In the genomic region with DNA sequence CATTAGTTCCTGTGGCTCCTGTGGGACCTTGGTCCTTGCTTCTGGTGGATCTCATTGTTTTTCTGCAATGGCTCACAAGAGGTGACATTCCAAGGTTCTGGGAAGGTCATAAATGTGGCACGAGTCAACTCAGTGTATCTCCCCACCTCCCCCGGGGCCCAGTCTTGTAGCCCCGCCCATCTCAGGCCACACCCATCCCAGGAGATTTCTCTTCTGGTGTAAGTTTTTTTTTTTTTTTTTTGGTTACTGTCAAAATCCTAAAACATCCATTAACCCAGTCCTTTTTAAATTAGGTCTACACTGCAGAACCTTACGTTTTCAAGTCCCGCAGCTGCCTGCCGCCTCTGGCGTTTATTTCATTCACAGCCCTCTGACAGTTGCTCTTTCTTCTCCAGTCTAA, we compare ENCODE assay signal across 11 mouse cellular contexts. TPM values are rescaled to one million over a fixed set of nuclear protein-coding genes. Genes with fewer than 3 reads are reported as not detected.
A peak's percentile ranks its signal among the peaks of the same experiment; 100 is the strongest.
DNase-seq lines count a peak whose midpoint lies in the region; ATAC-seq and TF ChIP-seq lines count a peak whose summit lies in the region.
"Had no signal": no experiment of that assay in that cellular context is flagged by ENCODE, and none has a peak within 500 bp of the region (broad histone marks: within the 10 kb centered on the region; RNA-seq: fewer than 3 reads in every experiment).

No protein-coding gene starts in this region.

- no peak overlapping the region for H3K9ac ChIP-seq in heart, embryonic 13.5 days
- H3K9ac ChIP-seq in heart, adult 2 months (ENCODE audit: low read depth, low read length), result no peak overlapping the region
- no peak overlapping the region for H3K9ac ChIP-seq in stomach, embryonic 14.5 days (replicated peaks; ENCODE audit: low read depth, low read length)
- H3K9ac ChIP-seq in stomach, postnatal 0 days (ENCODE audit: low read length), result no peak overlapping the region
- no peak overlapping the region for H3K9ac ChIP-seq in liver, embryonic 11.5 days (ENCODE audit: low read depth, low read length)

- no peak for ATAC-seq in heart, embryonic 13.5 days (ENCODE audit: extremely low read depth, insufficient number of reproducible peaks, low FRiP score, low TSS enrichment)
- 0 out of 2 replicates have a peak, but pooled peaks have one; percentile 35 for ATAC-seq in stomach, embryonic 14.5 days (ENCODE audit: insufficient number of reproducible peaks, insufficient read depth, low FRiP score, low read depth)
- no peak for ATAC-seq in stomach, postnatal 0 days (ENCODE audit: low FRiP score, low TSS enrichment)
- ATAC-seq in liver, embryonic 11.5 days (replicated peaks; ENCODE audit: low FRiP score), result no peak

- H3K36me3 ChIP-seq in heart, embryonic 13.5 days, result no peaks in the 10 kb centered on the region
- H3K36me3 ChIP-seq in heart, adult 2 months (ENCODE audit: control insufficient read depth, insufficient read depth, low read length), result no peaks in the 10 kb centered on the region
- no peaks in the 10 kb centered on the region for H3K36me3 ChIP-seq in stomach, embryonic 14.5 days (ENCODE audit: control insufficient read depth, insufficient read depth, low read length)
- no peaks in the 10 kb centered on the region for H3K36me3 ChIP-seq in stomach, postnatal 0 days (ENCODE audit: control insufficient read depth, insufficient read depth, low read length)
- no peaks in the 10 kb centered on the region for H3K36me3 ChIP-seq in liver, embryonic 11.5 days (ENCODE audit: control insufficient read depth, insufficient read depth, low read length)
- H3K36me3 ChIP-seq: forebrain, embryonic 10.5 days had no signal

- peaks cover 9% of the 10 kb centered on the region for H3K4me1 ChIP-seq in heart, embryonic 13.5 days
- H3K4me1 ChIP-seq in heart, adult 2 months (ENCODE audit: control insufficient read depth, insufficient read depth, low read length), result no peaks in the 10 kb centered on the region
- H3K4me1 ChIP-seq in stomach, embryonic 14.5 days (ENCODE audit: control insufficient read depth, insufficient read depth, low read length), result no peaks in the 10 kb centered on the region; the same call in 1 of the 2 replicates
- no peaks in the 10 kb centered on the region for H3K4me1 ChIP-seq in stomach, postnatal 0 days (replicated peaks; ENCODE audit: control insufficient read depth, insufficient read depth)
- H3K4me1 ChIP-seq in liver, embryonic 11.5 days (replicated peaks; ENCODE audit: control insufficient read depth, insufficient read depth, low read length), result no peaks in the 10 kb centered on the region

- no peak for TF ChIP-seq CTCF in heart, adult 2 months (IDR thresholded peaks at IDR 0.05)
- TF ChIP-seq CTCF in stomach, postnatal 0 days (IDR thresholded peaks at IDR 0.05; ENCODE audit: low read depth), result no peak

- 20% methylated on average over 7 of the region's 7 CpGs for WGBS in heart, embryonic 13.5 days
- WGBS in heart, adult 2 months, result 28% methylated on average over 7 of the region's 7 CpGs
- WGBS in stomach, embryonic 14.5 days, result 15% methylated on average over 7 of the region's 7 CpGs
- 19% methylated on average over 7 of the region's 7 CpGs for WGBS in stomach, postnatal 0 days
- WGBS in liver, embryonic 11.5 days, result 24% methylated on average over 7 of the region's 7 CpGs

- no peaks in the 10 kb centered on the region for H3K9me3 ChIP-seq in heart, embryonic 13.5 days
- no peaks in the 10 kb centered on the region for H3K9me3 ChIP-seq in stomach, embryonic 14.5 days (ENCODE audit: control insufficient read depth, low read depth, low read length)
- no peaks in the 10 kb centered on the region for H3K9me3 ChIP-seq in stomach, postnatal 0 days (ENCODE audit: control insufficient read depth, low read length)
- H3K9me3 ChIP-seq in liver, embryonic 11.5 days (ENCODE audit: control insufficient read depth, low read length), result no peaks in the 10 kb centered on the region
- H3K9me3 ChIP-seq: forebrain, embryonic 10.5 days had no signal

- no peak for TF ChIP-seq EP300 in heart, adult 2 months (IDR thresholded peaks at IDR 0.05; ENCODE audit: insufficient read depth, low read depth, low read length)
- TF ChIP-seq EP300 in stomach, postnatal 0 days (optimal IDR thresholded peaks at IDR 0.05), result no peak

- H3K4me3 ChIP-seq in heart, embryonic 13.5 days, result 0 out of 2 replicates have a peak overlapping the region, but pooled peaks have one; percentile 11
- no peak overlapping the region for H3K4me3 ChIP-seq in heart, adult 2 months
- H3K4me3 ChIP-seq in stomach, embryonic 14.5 days (ENCODE audit: low read depth, low read length), result no peak overlapping the region
- no peak overlapping the region for H3K4me3 ChIP-seq in stomach, postnatal 0 days (ENCODE audit: low read depth, low read length)
- no peak overlapping the region for H3K4me3 ChIP-seq in liver, embryonic 11.5 days (ENCODE audit: low read depth, low read length)
- H3K4me3 ChIP-seq: forebrain, embryonic 10.5 days had no signal

- peaks cover 53% of the 10 kb centered on the region for H3K27me3 ChIP-seq in heart, embryonic 13.5 days (replicated peaks)
- no peaks in the 10 kb centered on the region; the same call in 1 of the 2 replicates for H3K27me3 ChIP-seq in heart, adult 2 months (ENCODE audit: control insufficient read depth, insufficient read depth, low read length)
- no peaks in the 10 kb centered on the region; the same call in 1 of the 2 replicates for H3K27me3 ChIP-seq in stomach, embryonic 14.5 days (ENCODE audit: control insufficient read depth, insufficient read depth, low read length)
- peaks cover 5% of the 10 kb centered on the region; the same call in 1 of the 2 replicates for H3K27me3 ChIP-seq in stomach, postnatal 0 days (ENCODE audit: control insufficient read depth, insufficient read depth, low read length)
- H3K27me3 ChIP-seq in liver, embryonic 11.5 days (replicated peaks; ENCODE audit: control insufficient read depth, insufficient read depth, low read length), result peaks cover 28% of the 10 kb centered on the region

- no peak for TF ChIP-seq POLR2A in heart, adult 2 months (IDR thresholded peaks at IDR 0.05; ENCODE audit: insufficient read depth, low read depth, low read length)

- intact Hi-C loops in heart, adult 2 months (cut with DNase I), result loop anchor here (5.0 kb wide), 1 partner anchor 42 kb away; no protein-coding TSS in a partner anchor

- peak overlapping the region; percentile 48 for H3K4me2 ChIP-seq in heart, embryonic 13.5 days
- no peak overlapping the region for H3K4me2 ChIP-seq in stomach, embryonic 14.5 days (replicated peaks; ENCODE audit: low read depth, low read length)
- H3K4me2 ChIP-seq in stomach, postnatal 0 days (replicated peaks; ENCODE audit: low read depth), result no peak overlapping the region
- H3K4me2 ChIP-seq in liver, embryonic 11.5 days, result peak overlapping the region; percentile 48

- H3K27ac ChIP-seq in heart, embryonic 13.5 days (replicated peaks), result no peak overlapping the region
- no peak overlapping the region for H3K27ac ChIP-seq in heart, adult 2 months
- no peak overlapping the region for H3K27ac ChIP-seq in stomach, embryonic 14.5 days (ENCODE audit: low read length)
- no peak overlapping the region for H3K27ac ChIP-seq in stomach, postnatal 0 days (replicated peaks)
- no peak overlapping the region for H3K27ac ChIP-seq in liver, embryonic 11.5 days (ENCODE audit: low read depth, low read length)
- H3K27ac ChIP-seq: forebrain, embryonic 10.5 days had no signal

- DNase-seq in heart, adult 2 months, result no peak
- no peak for DNase-seq in stomach, postnatal 0 days (ENCODE audit: low spot score)
- no peak for DNase-seq in liver, embryonic 11.5 days (ENCODE audit: low spot score)
- no peak for DNase-seq in urinary bladder, adult 18-20 months (ENCODE audit: low spot score in 2 of 2)
- no peak for DNase-seq in gastrocnemius, adult 18-20 months (ENCODE audit: low spot score)
- no peak for DNase-seq in layer of hippocampus, postnatal 14 days (ENCODE audit: low spot score in 2 of 2)
- DNase-seq: cerebellum, postnatal 14 days; heart, postnatal 14 days had no signal

- no peaks in the 10 kb centered on the region for H3K79me2 ChIP-seq in heart, adult 2 months (replicated peaks; ENCODE audit: control insufficient read depth, insufficient read depth, low read length)

RNA-seq across cellular contexts. Expression of a gene that starts 51.3 kb away (rescaled TPM):
- polyA plus RNA-seq in heart, embryonic 13.5 days (2015; fragmentation: Nextera tagmentation; extraction: Ambion mirVana), result 44.6 and 45.6 TPM in 2 replicates
- total RNA-seq in heart, adult 2 months (2021), result 1 to 10 TPM in 1 of 2 experiments, under 1 TPM in 1; 0.70 to 1.4 TPM
- 0.38 and 0.55 TPM in 2 replicates for polyA plus RNA-seq in heart, adult 2 months (2012; rRNA removed)
- 73.5 and 80.0 TPM in 2 replicates for polyA plus RNA-seq in stomach, embryonic 14.5 days (2014; fragmentation: Nextera tagmentation; extraction: Ambion mirVana)
- polyA plus RNA-seq in stomach, postnatal 0 days (2015; fragmentation: Nextera tagmentation; extraction: Ambion mirVana), result 18.9 and 19.8 TPM in 2 replicates
- 86.3 and 96.0 TPM in 2 replicates for polyA plus RNA-seq in liver, embryonic 11.5 days (2014; fragmentation: Nextera tagmentation; extraction: Ambion mirVana)
- under 1 TPM in 1 of 2 experiments, not detected in 1; 0.12 TPM for total RNA-seq in gastrocnemius, adult 18-20 months (2021)
- total RNA-seq in layer of hippocampus, postnatal 14 days (2021), result 1 to 10 TPM; 1.3 to 2.0 TPM

Comparison
In these comparisons a context has a peak if more than half of its experiments do, and no peak if none do; other contexts are left out.
1. RNA of a gene that starts 51.3 kb away (polyA plus RNA-seq): 86.3 to 96.0 TPM in liver, embryonic 11.5 days, 73.5 to 80.0 TPM in stomach, embryonic 14.5 days, 44.6 to 45.6 TPM in heart, embryonic 13.5 days and 18.9 to 19.8 TPM in stomach, postnatal 0 days; 0.38 to 0.55 TPM in heart, adult 2 months; every median in the first group is over 10 times any median in the second.
2. H3K4me2 ChIP-seq: peak in heart, embryonic 13.5 days (single experiment) and liver, embryonic 11.5 days (single experiment); none in stomach, embryonic 14.5 days (single experiment) and stomach, postnatal 0 days (single experiment).